Mouse (Mus musculus) liver, adult 2 months (tissue): ENCODE data around the gene Vmn1r33. TPM values are rescaled to one million over a fixed set of nuclear protein-coding genes. Genes with fewer than 3 reads are reported as not detected.
"Not testable (repeated sequence)": the region's sequence is repeated elsewhere in the genome, so short reads cannot be mapped to it uniquely, and the experiment has no call there.

Experiments
- DNase-seq: peaks from one replicate; pipeline ENCODE4 v3.0.0-alpha.2; 2011; ENCODE audit warnings: low read depth, low spot score; ENCODE audit errors: extremely low read depth
- H3K27ac ChIP-seq: fragments of 200-500 bp; replicated peaks from 2 replicates; pipeline ENCODE4 v1.5.1; 2012; ENCODE audit warnings: low read depth, mild to moderate bottlenecking, control low read depth, inconsistent platforms, low read length; ENCODE audit not compliant: insufficient read depth
- H3K27me3 ChIP-seq: fragments of 200-500 bp; 2 replicates; pipeline ENCODE4 v1.6.1; 2012; ENCODE audit warnings: mild to moderate bottlenecking, moderate library complexity, low read length, inconsistent platforms; ENCODE audit not compliant: control insufficient read depth, insufficient read depth
- H3K36me3 ChIP-seq: fragments of 200-500 bp; 2 replicates; pipeline ENCODE4 v1.6.1; 2012; ENCODE audit warnings: low read length, inconsistent platforms; ENCODE audit not compliant: control insufficient read depth, insufficient read depth
- H3K4me1 ChIP-seq: fragments of 200-500 bp; 2 replicates; pipeline ENCODE4 v1.6.1; 2011; ENCODE audit warnings: low read length; ENCODE audit not compliant: control insufficient read depth, insufficient read depth
- H3K4me3 ChIP-seq: fragments of 200-500 bp; 2 replicates; pipeline ENCODE4 v1.5.1; 2011; ENCODE audit warnings: low read depth, mild to moderate bottlenecking, control low read depth, low read length, moderate library complexity; ENCODE audit not compliant: insufficient read depth
- H3K79me2 ChIP-seq: fragments of 200-500 bp; 2 replicates; pipeline ENCODE4 v1.6.1; 2012; ENCODE audit warnings: inconsistent platforms, mild to moderate bottlenecking, low read length, moderate library complexity; ENCODE audit not compliant: control insufficient read depth, insufficient read depth
- H3K9ac ChIP-seq: fragments of 200-500 bp; 2 replicates; pipeline ENCODE4 v1.6.1; 2012; ENCODE audit warnings: low read depth, mild to moderate bottlenecking, control low read depth, inconsistent platforms, low read length
- CTCF ChIP-seq: fragments of 200-500 bp; IDR thresholded peaks from 2 replicates; pipeline ENCODE4 v1.5.1; 2011; ENCODE audit warnings: low read depth, low read length, control low read depth
- POLR2A ChIP-seq: fragments of 200-500 bp; IDR thresholded peaks from 2 replicates; pipeline ENCODE4 v1.6.1; 2011; ENCODE audit warnings: low read length, control low read depth; ENCODE audit not compliant: insufficient read depth; ENCODE audit errors: extremely low read depth
- WGBS: fragments of 180-500 bp; shearing (Covaris S2); methylation state at CpG from one replicate; pipeline ENCODE4 v1.1.7; 2018; 5-methylcytosine and 5-hydroxymethylcytosine counted together
- polyA plus RNA-seq: library from polyadenylated mRNA; depleted of rRNA; stranded (reverse); fragments of >200 nt; gene quantifications from 2 replicates; pipeline ENCODE4 v1.2.3, GENCODE M21; 2012; rRNA removed
- total RNA-seq: library from RNA; depleted of rRNA; stranded (reverse); fragments of >200 nt; gene quantifications from 2 replicates; pipeline ENCODE4 v1.2.3, GENCODE M21; 2014; rRNA removed

The Vmn1r33 gene
- total RNA-seq (not detected in 2 replicates), polyA plus RNA-seq (not detected in 2 replicates)

DNA sequence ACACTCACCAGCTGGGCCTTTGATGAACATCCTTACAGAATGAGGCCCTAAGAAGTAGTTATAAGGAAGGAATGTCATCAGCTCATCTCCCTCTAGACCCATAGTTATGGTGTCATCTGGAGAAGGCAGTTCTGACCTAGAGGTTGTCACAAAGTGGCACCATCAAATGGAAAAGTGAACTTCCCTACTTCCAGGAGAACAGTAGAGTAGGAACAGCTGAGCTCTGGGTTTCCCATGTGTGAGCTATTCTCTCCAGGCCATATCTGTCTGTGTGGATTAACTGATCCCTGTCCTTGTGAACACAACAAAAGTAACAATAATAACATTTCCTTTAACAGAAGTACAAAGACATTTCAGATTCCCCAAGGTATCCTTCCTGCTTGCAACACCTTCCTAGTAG lies at the start of gene Vmn1r33:
Vmn1r33 (minus strand) TSS at position 101 of the 400 bp plus-strand sequence.
- not testable (repeated sequence) for DNase-seq, H3K4me1 ChIP-seq, H3K79me2 ChIP-seq, H3K27me3 ChIP-seq, H3K27ac ChIP-seq, H3K9ac ChIP-seq, H3K36me3 ChIP-seq, H3K4me3 ChIP-seq

DNA sequence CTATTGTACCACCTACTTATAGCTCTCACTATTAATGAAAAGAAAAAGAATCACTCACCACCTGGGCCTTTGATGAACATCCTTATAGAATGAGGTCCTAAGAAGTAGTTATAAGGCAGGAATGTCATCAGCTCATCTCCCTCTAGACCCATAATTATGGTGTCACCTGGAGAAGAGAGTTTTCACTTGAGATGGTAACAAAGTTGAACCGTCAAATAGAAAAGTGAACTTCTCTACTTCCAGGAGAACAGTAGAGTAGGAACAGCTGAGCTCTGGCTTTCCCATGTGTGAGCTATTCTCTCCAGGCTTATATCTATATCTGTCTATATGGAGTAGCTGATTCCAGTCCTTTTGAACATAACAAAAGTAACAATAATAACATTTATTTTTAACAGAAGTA lies 25.7 kb upstream of the Vmn1r33 start, which contains the start of gene Vmn1r34:
Vmn1r34 (minus strand) TSS at position 101 of the 400 bp plus-strand sequence.
- Histone ChIP-seq H3K9ac (no peak within 1 kb of the TSS), H3K36me3 (no peaks in the 10 kb centered on the region), H3K27me3 (no peaks in the 10 kb centered on the region), H3K4me1 (no peaks in the 10 kb centered on the region), H3K79me2 (no peaks in the 10 kb centered on the region), H3K4me3 (no peak within 1 kb of the TSS), H3K27ac (no peak within 1 kb of the TSS)
- no peak for TF ChIP-seq POLR2A
- TF ChIP-seq CTCF, result no peak
- 92% methylated on average over 1 of the region's 1 CpGs for WGBS
- DNase-seq, result no peak

DNA sequence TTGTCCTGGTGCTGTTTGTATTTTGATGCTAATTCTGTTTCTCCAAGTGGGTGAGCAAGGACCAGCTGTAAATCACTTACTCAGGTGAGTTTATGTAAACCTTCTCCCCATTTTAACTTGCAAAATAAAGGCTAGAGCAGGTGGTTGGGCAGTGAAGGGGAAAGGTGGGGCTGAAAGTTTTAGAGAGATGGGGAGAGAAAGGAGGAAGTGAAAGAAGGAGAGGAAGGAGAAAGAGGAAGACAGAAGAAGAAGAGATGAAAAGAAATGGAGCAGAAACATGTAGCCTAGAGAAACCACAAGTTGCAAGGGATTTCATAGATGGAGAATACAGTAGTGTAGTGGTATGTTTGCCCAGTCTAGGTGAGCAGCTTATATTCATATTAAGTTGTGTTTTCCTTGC lies 22.3 kb downstream of the Vmn1r33 start:
- Histone ChIP-seq H3K9ac (no peak overlapping the region), H3K27me3 (no peaks in the 10 kb centered on the region), H3K79me2 (no peaks in the 10 kb centered on the region), H3K36me3 (no peaks in the 10 kb centered on the region), H3K27ac (no peak overlapping the region), H3K4me1 (no peaks in the 10 kb centered on the region), H3K4me3 (no peak overlapping the region)
- TF ChIP-seq POLR2A (no peak), CTCF (no peak)
- no peak for DNase-seq

Other genes with a start within 250 kb of the Vmn1r33 start
- 2.1 and 4.6 TPM in 2 replicates for gene Mad2l1, start 82.9 kb downstream of the Vmn1r33 start, total RNA-seq
- gene Mad2l1, start 82.9 kb downstream of the Vmn1r33 start, polyA plus RNA-seq, result 0.57 and 0.65 TPM in 2 replicates
- gene Vmn1r32, start 58.2 kb downstream of the Vmn1r33 start, total RNA-seq, result not detected in 2 replicates
- gene Vmn1r32, start 58.2 kb downstream of the Vmn1r33 start, polyA plus RNA-seq, result not detected in 2 replicates
- gene Vmn1r34, start 25.6 kb upstream of the Vmn1r33 start, total RNA-seq, result not detected in 2 replicates
- gene Vmn1r34, start 25.6 kb upstream of the Vmn1r33 start, polyA plus RNA-seq, result not detected in 2 replicates
- not detected in 2 replicates for gene Vmn1r35, start 67.6 kb upstream of the Vmn1r33 start, total RNA-seq
- gene Vmn1r35, start 67.6 kb upstream of the Vmn1r33 start, polyA plus RNA-seq, result not detected in 2 replicates
- not detected in 2 replicates for gene Vmn1r36, start 100.9 kb upstream of the Vmn1r33 start, total RNA-seq
- not detected in 2 replicates for gene Vmn1r36, start 100.9 kb upstream of the Vmn1r33 start, polyA plus RNA-seq
- not detected in 2 replicates for gene Vmn1r37, start 111.1 kb upstream of the Vmn1r33 start, total RNA-seq
- gene Vmn1r37, start 111.1 kb upstream of the Vmn1r33 start, polyA plus RNA-seq, result not detected in 2 replicates
- not detected in 2 replicates for gene Vmn1r38, start 164.3 kb upstream of the Vmn1r33 start, total RNA-seq
- gene Vmn1r38, start 164.3 kb upstream of the Vmn1r33 start, polyA plus RNA-seq, result not detected in 2 replicates
- not detected in 2 replicates for gene Vmn1r39, start 192.3 kb upstream of the Vmn1r33 start, total RNA-seq
- gene Vmn1r39, start 192.3 kb upstream of the Vmn1r33 start, polyA plus RNA-seq, result not detected in 2 replicates